Mouse (Mus musculus): ENCODE results near the gene Naif1.

GRCm38 (mm10) chr2:32438733-32439132 lies 11.5 kb upstream of the Naif1 start:
- TF ChIP-seq POLR2A (IDR thresholded peaks at IDR 0.05; ENCODE audit: control insufficient read depth, low read depth, low read length) (no peak), CTCF (IDR thresholded peaks at IDR 0.05; ENCODE audit: control insufficient read depth, insufficient read depth, insufficient replicate concordance, low read depth, low read length) (no peak)

Data from testis, adult 2 months (tissue).